Mouse (Mus musculus): ENCODE measurements around the gene Dscam. TPM values are rescaled to one million over a fixed set of nuclear protein-coding genes. Genes with fewer than 3 reads are reported as not detected.

The Dscam gene
- polyA plus RNA-seq, 1 experiment from 2014 or later: 0.63 TPM

- no peaks in the 10 kb centered on the region for H3K9me3 ChIP-seq (ENCODE audit: control insufficient read depth, low read length)
- WGBS: 71% methylated on average over 3 of the region's 3 CpGs
- no peak for ATAC-seq (ENCODE audit: low read depth)
- peaks cover 8% of the 10 kb centered on the region; the same call in 1 of the 2 replicates for H3K4me1 ChIP-seq (ENCODE audit: control insufficient read depth, insufficient read depth, low read length)
- no peak for DNase-seq (ENCODE audit: low spot score)
- H3K9ac ChIP-seq (ENCODE audit: low read depth, low read length): no peak overlapping the region
- no peak overlapping the region for H3K27ac ChIP-seq (replicated peaks; ENCODE audit: low read depth, low read length)
- H3K36me3 ChIP-seq (ENCODE audit: control insufficient read depth, insufficient read depth, low read length): no peaks in the 10 kb centered on the region
- no peaks in the 10 kb centered on the region for H3K27me3 ChIP-seq (replicated peaks; ENCODE audit: control insufficient read depth, insufficient read depth, low read length)
- no peak overlapping the region for H3K4me2 ChIP-seq (ENCODE audit: low read depth, low read length)
- H3K4me3 ChIP-seq (ENCODE audit: low read depth, low read length): no peak overlapping the region
These were observed 412.2 kb downstream of the Dscam start for GRCm38 (mm10) chr16:96758381-96758780.

GRCm38 (mm10) chr16:96757588-96758313 lies 412.8 kb downstream of the Dscam start:
- H3K4me1 ChIP-seq (ENCODE audit: control insufficient read depth, insufficient read depth, low read length): peaks cover 8% of the 10 kb centered on the region; the same call in 1 of the 2 replicates

GRCm38 (mm10) chr16:96756994-96757393 lies 413.6 kb downstream of the Dscam start:
- ATAC-seq (ENCODE audit: low read depth) (0 out of 2 replicates have a peak, but pooled peaks have one; percentile 55), DNase-seq (ENCODE audit: low spot score) (peak; percentile 17)
- 5% methylated on average over 7 of the region's 7 CpGs for WGBS

More at GRCm38 (mm10) chr16:96757588-96758313, 412.8 kb downstream of the Dscam start:
- no peak overlapping the region for H3K27ac ChIP-seq (replicated peaks; ENCODE audit: low read depth, low read length)
- H3K9me3 ChIP-seq (ENCODE audit: control insufficient read depth, low read length): no peaks in the 10 kb centered on the region
- no peaks in the 10 kb centered on the region for H3K36me3 ChIP-seq (ENCODE audit: control insufficient read depth, insufficient read depth, low read length)
- no peak for ATAC-seq (ENCODE audit: low read depth)
- no peaks in the 10 kb centered on the region for H3K27me3 ChIP-seq (replicated peaks; ENCODE audit: control insufficient read depth, insufficient read depth, low read length)
- H3K4me3 ChIP-seq (ENCODE audit: low read depth, low read length): no peak overlapping the region
- no peak overlapping the region for H3K9ac ChIP-seq (ENCODE audit: low read depth, low read length)
- no peak overlapping the region; the same call in 1 of the 2 replicates for H3K4me2 ChIP-seq (ENCODE audit: low read depth, low read length)
- WGBS: 3% methylated on average over 9 of the region's 9 CpGs
- peak; percentile 41 for DNase-seq (ENCODE audit: low spot score)

GRCm38 (mm10) chr16:96754971-96755504 lies 415.5 kb downstream of the Dscam start:
- Histone ChIP-seq H3K4me3 (ENCODE audit: low read depth, low read length) (no peak overlapping the region), H3K36me3 (ENCODE audit: control insufficient read depth, insufficient read depth, low read length) (no peaks in the 10 kb centered on the region), H3K27me3 (replicated peaks; ENCODE audit: control insufficient read depth, insufficient read depth, low read length) (no peaks in the 10 kb centered on the region), H3K4me1 (ENCODE audit: control insufficient read depth, insufficient read depth, low read length) (peaks cover 8% of the 10 kb centered on the region; the same call in 1 of the 2 replicates), H3K27ac (replicated peaks; ENCODE audit: low read depth, low read length) (no peak overlapping the region), H3K4me2 (ENCODE audit: low read depth, low read length) (no peak overlapping the region), H3K9ac (ENCODE audit: low read depth, low read length) (no peak overlapping the region), H3K9me3 (ENCODE audit: control insufficient read depth, low read length) (no peaks in the 10 kb centered on the region)
- ATAC-seq (ENCODE audit: low read depth) (no peak), DNase-seq (ENCODE audit: low spot score) (no peak)
- 70% methylated on average over 6 of the region's 6 CpGs for whole genome bisulfite sequencing

More at GRCm38 (mm10) chr16:96756994-96757393, 413.6 kb downstream of the Dscam start:
- H3K4me1 ChIP-seq (ENCODE audit: control insufficient read depth, insufficient read depth, low read length): peaks cover 8% of the 10 kb centered on the region; the same call in 1 of the 2 replicates
- no peaks in the 10 kb centered on the region for H3K27me3 ChIP-seq (replicated peaks; ENCODE audit: control insufficient read depth, insufficient read depth, low read length)
- no peak overlapping the region for H3K4me2 ChIP-seq (ENCODE audit: low read depth, low read length)
- H3K9ac ChIP-seq (ENCODE audit: low read depth, low read length): no peak overlapping the region
- H3K9me3 ChIP-seq (ENCODE audit: control insufficient read depth, low read length): no peaks in the 10 kb centered on the region
- H3K27ac ChIP-seq (replicated peaks; ENCODE audit: low read depth, low read length): no peak overlapping the region
- H3K4me3 ChIP-seq (ENCODE audit: low read depth, low read length): no peak overlapping the region
- H3K36me3 ChIP-seq (ENCODE audit: control insufficient read depth, insufficient read depth, low read length): no peaks in the 10 kb centered on the region

- no peak overlapping the region for H3K9ac ChIP-seq (ENCODE audit: low read depth, low read length)
- peaks cover 8% of the 10 kb centered on the region; the same call in 1 of the 2 replicates for H3K4me1 ChIP-seq (ENCODE audit: control insufficient read depth, insufficient read depth, low read length)
- H3K4me3 ChIP-seq (ENCODE audit: low read depth, low read length): no peak overlapping the region
- WGBS: 58% methylated on average over 6 of the region's 6 CpGs
- ATAC-seq (ENCODE audit: low read depth) (no peak), DNase-seq (ENCODE audit: low spot score) (no peak)
- H3K27me3 ChIP-seq (replicated peaks; ENCODE audit: control insufficient read depth, insufficient read depth, low read length): no peaks in the 10 kb centered on the region
- no peaks in the 10 kb centered on the region for H3K9me3 ChIP-seq (ENCODE audit: control insufficient read depth, low read length)
- H3K27ac ChIP-seq (replicated peaks; ENCODE audit: low read depth, low read length): no peak overlapping the region
- H3K36me3 ChIP-seq (ENCODE audit: control insufficient read depth, insufficient read depth, low read length): no peaks in the 10 kb centered on the region
- H3K4me2 ChIP-seq (ENCODE audit: low read depth, low read length): no peak overlapping the region
These were observed 416.2 kb downstream of the Dscam start for GRCm38 (mm10) chr16:96754381-96754780.

- Histone ChIP-seq H3K36me3 (ENCODE audit: control insufficient read depth, insufficient read depth, low read length) (no peaks in the 10 kb centered on the region), H3K4me2 (ENCODE audit: low read depth, low read length) (no peak overlapping the region), H3K4me3 (ENCODE audit: low read depth, low read length) (no peak overlapping the region), H3K4me1 (ENCODE audit: control insufficient read depth, insufficient read depth, low read length) (peaks cover 8% of the 10 kb centered on the region; the same call in 1 of the 2 replicates), H3K27me3 (replicated peaks; ENCODE audit: control insufficient read depth, insufficient read depth, low read length) (no peaks in the 10 kb centered on the region), H3K9ac (ENCODE audit: low read depth, low read length) (no peak overlapping the region), H3K9me3 (ENCODE audit: control insufficient read depth, low read length) (no peaks in the 10 kb centered on the region), H3K27ac (replicated peaks; ENCODE audit: low read depth, low read length) (no peak overlapping the region)
- ATAC-seq (ENCODE audit: low read depth) (no peak), DNase-seq (ENCODE audit: low spot score) (no peak)
- WGBS: 11% methylated on average over 4 of the region's 4 CpGs
These were observed 416.8 kb downstream of the Dscam start for GRCm38 (mm10) chr16:96753781-96754173.

- Histone ChIP-seq H3K27me3 (replicated peaks; ENCODE audit: control insufficient read depth, insufficient read depth, low read length) (no peaks in the 10 kb centered on the region), H3K27ac (replicated peaks; ENCODE audit: low read depth, low read length) (no peak overlapping the region), H3K9me3 (ENCODE audit: control insufficient read depth, low read length) (no peaks in the 10 kb centered on the region), H3K4me2 (ENCODE audit: low read depth, low read length) (no peak overlapping the region), H3K4me1 (ENCODE audit: control insufficient read depth, insufficient read depth, low read length) (peaks cover 8% of the 10 kb centered on the region; the same call in 1 of the 2 replicates), H3K4me3 (ENCODE audit: low read depth, low read length) (no peak overlapping the region), H3K36me3 (ENCODE audit: control insufficient read depth, insufficient read depth, low read length) (no peaks in the 10 kb centered on the region), H3K9ac (ENCODE audit: low read depth, low read length) (no peak overlapping the region)
- 71% methylated on average over 2 of the region's 2 CpGs for WGBS
- no peak for DNase-seq (ENCODE audit: low spot score)
- no peak for ATAC-seq (ENCODE audit: low read depth)
These were observed 417.3 kb downstream of the Dscam start for GRCm38 (mm10) chr16:96753164-96753780.

GRCm38 (mm10) chr16:96742475-96743255 lies 427.9 kb downstream of the Dscam start:
- Histone ChIP-seq H3K27ac (replicated peaks; ENCODE audit: low read depth, low read length) (no peak overlapping the region), H3K4me3 (ENCODE audit: low read depth, low read length) (no peak overlapping the region), H3K36me3 (ENCODE audit: control insufficient read depth, insufficient read depth, low read length) (no peaks in the 10 kb centered on the region), H3K9ac (ENCODE audit: low read depth, low read length) (no peak overlapping the region), H3K4me1 (ENCODE audit: control insufficient read depth, insufficient read depth, low read length) (no peaks in the 10 kb centered on the region), H3K27me3 (replicated peaks; ENCODE audit: control insufficient read depth, insufficient read depth, low read length) (no peaks in the 10 kb centered on the region), H3K9me3 (ENCODE audit: control insufficient read depth, low read length) (no peaks in the 10 kb centered on the region), H3K4me2 (ENCODE audit: low read depth, low read length) (no peak overlapping the region)
- 76% methylated on average over 5 of the region's 5 CpGs for WGBS
- ATAC-seq (ENCODE audit: low read depth): no peak
- DNase-seq (ENCODE audit: low spot score): no peak

Measured in embryonic facial prominence, embryonic 14.5 days (tissue).